Mouse (Mus musculus) CD4-positive, CD25-positive, alpha-beta regulatory T cell, adult 2 months (primary cell): ENCODE data around the gene Tulp4.

Experiments
- DNase-seq: peaks from one replicate; pipeline ENCODE4 v3.0.0-alpha.2; 2012; ENCODE audit warnings: low read depth, low spot score

Tulp4 gene

GRCm38 (mm10) chr17:6106361-6107014 lies at the start of gene Tulp4:
Gene Tulp4, plus strand, starts transcription at chr17:6106437.
- DNase-seq = peak; percentile 94

- no peak for DNase-seq
Measured at GRCm38 (mm10) chr17:6062793-6063192, 43.4 kb upstream of the Tulp4 start.

DNA sequence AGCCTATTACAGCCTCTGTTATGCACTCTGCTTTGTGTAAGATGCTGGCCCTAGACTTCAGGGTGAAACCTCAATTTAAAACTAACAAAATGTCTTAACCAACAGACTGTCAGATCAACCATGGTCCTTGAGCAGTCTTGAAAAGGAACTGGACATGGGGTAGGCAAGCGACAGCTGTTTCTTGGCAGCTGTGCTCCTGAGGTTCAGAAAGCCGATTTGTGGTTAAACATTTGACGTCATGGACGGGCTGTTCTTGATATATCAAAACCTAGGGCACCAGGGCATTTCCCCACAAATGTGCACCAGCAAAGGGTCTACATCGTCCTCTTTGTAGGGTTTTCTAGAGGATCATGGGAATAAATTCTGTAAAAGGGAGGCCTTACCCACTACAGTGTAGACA lies 42.7 kb upstream of the Tulp4 start:
- peak; percentile 19 for DNase-seq

DNA sequence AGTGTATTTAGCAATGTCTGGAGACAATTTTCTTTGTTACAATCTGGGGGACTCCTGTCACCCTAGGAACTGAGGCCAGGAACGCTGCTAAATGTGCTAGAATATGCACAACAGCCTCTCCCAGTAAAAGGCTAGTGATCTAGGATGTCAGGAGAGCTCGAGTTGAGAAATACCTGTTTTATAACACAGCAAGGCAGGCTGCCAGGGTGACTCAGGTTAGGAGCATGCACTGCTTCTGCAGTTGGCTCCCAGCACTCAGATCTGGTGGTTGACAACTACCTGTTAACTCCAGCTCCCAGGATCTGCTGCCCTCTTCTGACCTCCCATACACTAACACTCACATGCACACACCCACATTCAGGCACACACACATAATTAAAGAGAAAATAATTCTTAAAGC lies 40.2 kb upstream of the Tulp4 start:
- no peak for DNase-seq

- DNase-seq = no peak
Measured at GRCm38 (mm10) chr17:6067613-6068012, 38.6 kb upstream of the Tulp4 start.

- no peak for DNase-seq
Measured at GRCm38 (mm10) chr17:6069866-6070265, 36.4 kb upstream of the Tulp4 start.

GRCm38 (mm10) chr17:6073405-6073804 lies 32.8 kb upstream of the Tulp4 start:
- no peak for DNase-seq

DNA sequence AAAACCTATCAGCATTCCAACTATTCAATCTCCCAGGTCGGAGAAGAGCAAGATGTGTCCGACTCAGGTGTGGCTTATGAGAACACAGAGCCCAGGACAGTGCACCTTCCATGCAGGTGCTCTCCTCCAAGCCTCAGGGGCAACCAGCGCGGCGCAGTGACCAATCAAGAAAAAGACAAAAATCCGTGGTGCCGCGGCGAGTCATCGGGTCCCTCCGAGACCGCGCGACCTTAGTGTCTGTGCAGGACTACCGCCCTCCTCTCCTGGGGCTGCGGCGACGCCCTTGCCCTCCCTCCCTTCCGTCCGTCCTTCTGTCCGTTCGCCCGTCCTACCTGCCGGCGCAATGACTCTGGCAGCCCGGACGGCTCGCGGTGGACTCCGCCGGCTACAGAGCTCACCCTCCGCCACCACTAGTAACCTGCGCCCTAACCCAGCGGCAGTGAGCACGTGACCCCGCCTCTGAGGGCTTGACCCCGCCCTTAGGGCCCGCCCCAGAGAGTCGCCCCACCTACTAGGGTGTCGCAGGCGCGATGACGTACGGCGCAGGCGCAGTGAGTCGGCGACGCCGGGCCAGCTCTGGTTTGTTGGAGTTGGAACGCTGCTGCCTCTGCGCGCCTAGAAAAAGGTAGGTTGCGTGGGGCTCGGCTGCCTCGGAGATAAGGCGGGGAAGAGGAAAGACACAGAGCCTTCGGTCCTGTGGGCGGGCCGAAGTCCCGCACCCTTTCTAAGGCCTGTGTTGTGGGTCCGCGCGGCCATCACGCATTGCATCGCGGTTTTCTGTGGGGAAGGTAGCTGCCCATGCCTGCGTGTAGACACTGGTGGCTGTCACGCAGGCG lies 26.7 kb upstream of the Tulp4 start, which contains the start of the genes Serac1 and Gtf2h5:
Gene Serac1 (minus strand): TSS at position 455 of the 836 bp plus-strand sequence.
Gene Gtf2h5 (plus strand): TSS at position 500 of the 836 bp plus-strand sequence.
- DNase-seq = peak; percentile 99

DNA sequence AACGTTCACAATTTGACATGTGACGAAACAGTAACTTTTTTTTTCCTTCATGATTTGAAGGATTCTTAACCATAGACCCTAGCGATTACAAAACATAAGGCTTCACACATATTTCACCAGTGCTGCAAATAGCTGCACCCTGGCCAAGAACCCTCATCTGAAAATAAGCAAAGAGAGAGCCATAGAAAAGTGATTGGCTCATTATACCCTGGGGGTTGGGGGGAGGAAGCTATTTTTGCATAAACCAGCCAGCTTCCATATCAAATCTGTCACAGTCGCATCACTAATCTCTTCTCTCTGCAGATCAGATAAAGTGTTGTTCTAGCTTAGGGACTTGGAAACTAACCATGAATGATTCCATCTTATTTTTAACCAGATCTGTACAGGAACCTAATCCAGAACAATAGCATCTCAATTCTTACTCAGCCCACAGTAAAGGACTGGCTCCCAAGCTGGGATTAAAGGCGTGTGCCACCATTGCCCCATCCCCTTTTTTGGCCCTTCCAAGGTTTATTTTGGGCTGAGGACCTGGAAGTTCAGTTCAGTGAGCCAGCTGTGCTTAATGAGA lies 22.8 kb upstream of the Tulp4 start:
- no peak for DNase-seq

DNA sequence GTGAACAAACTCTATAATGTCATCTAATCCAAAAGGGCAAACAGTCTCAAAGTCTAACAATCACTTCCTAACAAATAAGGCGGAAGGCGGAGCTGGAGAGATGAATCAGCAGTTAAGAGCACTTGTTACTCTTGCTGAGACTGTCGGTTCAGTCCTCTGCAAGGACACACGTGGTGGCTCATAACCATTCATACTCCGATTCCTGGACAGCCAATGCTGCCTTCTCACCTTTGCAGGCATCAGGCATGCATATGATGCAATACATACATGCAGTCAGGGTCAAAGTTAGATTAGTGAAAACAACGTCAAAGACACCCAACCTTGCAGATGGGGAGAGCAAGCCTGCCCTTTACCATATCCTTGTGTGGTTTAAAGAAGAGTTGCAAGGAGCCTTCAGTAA lies 14.6 kb upstream of the Tulp4 start:
- no peak for DNase-seq

DNA sequence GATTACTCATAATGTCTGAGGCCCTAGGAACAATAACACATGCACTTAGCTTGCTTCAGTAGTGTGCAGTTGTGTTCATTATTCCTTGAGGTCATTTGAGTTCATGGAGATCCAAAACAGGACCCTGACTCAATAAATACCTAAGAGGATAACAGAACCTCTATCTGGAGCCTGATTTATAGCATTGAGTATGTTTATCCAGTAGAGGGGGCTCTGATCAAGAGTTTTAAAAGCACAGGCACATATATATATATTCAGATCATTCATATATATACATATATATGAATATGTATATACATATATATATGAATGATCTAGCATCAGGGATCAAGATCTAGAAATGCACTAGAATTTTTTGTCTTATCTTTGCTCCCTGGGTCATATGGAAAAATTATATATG lies 10.7 kb upstream of the Tulp4 start:
- DNase-seq = peak; percentile 40

DNA sequence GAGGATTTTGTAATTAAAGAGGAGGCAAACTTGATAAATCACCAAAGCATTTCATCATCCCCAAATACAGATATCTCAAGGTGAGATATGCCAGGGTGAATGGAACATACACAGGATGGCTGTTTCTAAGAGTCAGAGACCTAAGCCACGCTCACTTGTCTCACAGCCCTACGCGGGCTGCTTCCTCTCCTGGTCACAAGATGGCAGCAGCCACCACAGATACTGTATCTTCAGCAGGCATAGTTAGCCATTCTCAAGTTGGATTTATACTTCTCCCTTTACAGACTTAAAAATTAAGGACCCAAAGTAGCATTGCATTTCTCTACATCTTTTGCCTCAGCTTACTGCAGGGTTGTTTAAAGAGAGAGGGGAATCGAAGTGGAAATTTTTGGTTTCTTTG lies 8.4 kb upstream of the Tulp4 start:
- DNase-seq = peak; percentile 83

- DNase-seq = no peak
Measured at GRCm38 (mm10) chr17:6102287-6102686, 4.0 kb upstream of the Tulp4 start.

GRCm38 (mm10) chr17:6103566-6103965 lies 2.7 kb upstream of the Tulp4 start:
- no peak for DNase-seq

- DNase-seq = peak; percentile 53
Measured at GRCm38 (mm10) chr17:6107015-6107601, 871 bp downstream of the Tulp4 start.

DNA sequence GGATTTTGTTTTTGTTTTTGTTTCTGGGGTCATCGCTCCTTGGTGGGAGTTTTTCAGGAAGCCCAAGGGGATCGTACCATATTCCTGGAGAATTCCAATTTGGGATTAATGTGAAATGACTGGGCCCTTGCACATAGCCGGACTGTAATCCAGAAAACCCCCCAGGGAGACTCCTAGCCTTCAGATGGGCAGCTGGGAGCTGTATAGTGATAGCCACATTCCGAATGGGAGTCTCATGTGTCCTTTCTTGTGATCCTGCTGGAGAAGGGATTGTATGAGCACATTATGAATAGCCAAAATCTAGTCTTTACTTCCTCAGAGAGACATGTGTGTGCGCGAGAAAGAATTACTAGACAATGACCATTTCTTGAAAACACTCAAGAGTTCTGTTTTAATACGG lies 1.9 kb downstream of the Tulp4 start:
- no peak for DNase-seq

- peak; percentile 36 for DNase-seq
Measured at GRCm38 (mm10) chr17:6110956-6111355, 4.7 kb downstream of the Tulp4 start.

DNA sequence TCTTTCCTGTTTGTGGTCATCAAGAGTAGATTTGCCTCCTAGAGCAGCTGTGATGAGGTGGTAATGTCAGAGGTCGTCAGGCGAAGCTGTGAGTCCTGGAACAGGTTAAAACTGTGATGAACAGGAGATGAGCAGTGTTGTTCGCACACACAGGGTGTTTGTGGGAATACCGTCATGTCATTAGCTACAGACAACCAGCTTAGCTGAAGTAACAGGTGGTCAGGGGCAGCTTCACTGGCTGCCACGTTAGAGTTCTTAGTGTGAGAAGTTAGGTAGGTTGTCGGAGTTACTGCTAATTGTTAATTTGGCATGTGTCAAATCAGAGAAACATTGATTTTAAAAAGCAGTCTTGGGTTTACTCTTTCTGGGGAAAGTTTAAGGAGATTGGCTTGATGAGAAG lies 7.4 kb downstream of the Tulp4 start:
- DNase-seq = no peak

DNA sequence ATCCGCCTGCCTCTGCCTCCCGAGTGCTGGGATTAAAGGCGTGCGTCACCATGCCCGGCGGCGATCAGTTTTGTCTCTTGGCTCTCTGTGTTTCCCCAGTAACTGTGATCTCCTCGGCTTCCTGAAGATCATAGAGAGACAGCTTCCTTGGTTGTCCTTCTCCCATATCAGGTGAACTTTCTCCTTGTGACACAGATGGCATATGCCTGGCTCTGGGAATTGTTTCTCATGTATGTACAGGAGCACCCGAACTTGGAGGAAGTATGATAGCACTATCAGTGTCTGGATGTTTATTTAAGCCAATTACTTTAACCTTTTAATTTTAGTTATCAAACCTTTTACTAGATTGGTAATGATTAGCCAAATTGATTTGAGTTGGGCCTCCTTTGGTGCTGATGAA lies 8.8 kb downstream of the Tulp4 start:
- DNase-seq = no peak

- no peak for DNase-seq
Measured at GRCm38 (mm10) chr17:6117148-6117725, 11.0 kb downstream of the Tulp4 start.

GRCm38 (mm10) chr17:6117917-6118316 lies 11.7 kb downstream of the Tulp4 start:
- no peak for DNase-seq

- no peak for DNase-seq
Measured at GRCm38 (mm10) chr17:6118861-6119260, 12.6 kb downstream of the Tulp4 start.
